Mouse (Mus musculus) embryonic facial prominence, embryonic 13.5 days (tissue): Measurements from ENCODE around the gene Pdxk. TPM values are rescaled to one million over a fixed set of nuclear protein-coding genes. Genes with fewer than 3 reads are reported as not detected.
A peak's percentile ranks its signal among the peaks of the same experiment; 100 is the strongest.

Experiments
- ATAC-seq: fragments of 200-750 bp; cut with Nextera tagmentation; 2 replicates; pipeline ENCODE4 v1.8.0; 2017; ENCODE audit warnings: low read depth; ENCODE audit not compliant: insufficient number of reproducible peaks, insufficient read depth, low FRiP score, low TSS enrichment
- H3K27ac ChIP-seq: fragments of 300-500 bp; sonication (generic); 2 replicates; pipeline ENCODE4 v1.5.1; 2015; ENCODE audit warnings: moderate library complexity, mild to moderate bottlenecking, inconsistent platforms
- H3K27me3 ChIP-seq: fragments of 300-500 bp; sonication (generic); 2 replicates; pipeline ENCODE4 v1.6.1; 2015; ENCODE audit warnings: mild to moderate bottlenecking, inconsistent platforms
- H3K36me3 ChIP-seq: fragments of 300-500 bp; sonication (generic); 2 replicates; pipeline ENCODE4 v1.6.1; 2015; ENCODE audit warnings: mild to moderate bottlenecking, inconsistent platforms
- H3K4me1 ChIP-seq: fragments of 300-500 bp; sonication (generic); 2 replicates; pipeline ENCODE4 v1.6.1; 2015; ENCODE audit warnings: inconsistent platforms
- H3K4me2 ChIP-seq: fragments of 300-500 bp; sonication (generic); 2 replicates; pipeline ENCODE4 v1.6.1; 2015; ENCODE audit warnings: moderate library complexity, mild to moderate bottlenecking, inconsistent platforms
- H3K4me3 ChIP-seq: fragments of 300-500 bp; sonication (generic); 2 replicates; pipeline ENCODE4 v1.5.1; 2015; ENCODE audit warnings: mild to moderate bottlenecking, inconsistent platforms
- H3K9ac ChIP-seq: fragments of 300-500 bp; sonication (generic); 2 replicates; pipeline ENCODE4 v1.6.1; 2015; ENCODE audit warnings: mild to moderate bottlenecking, inconsistent platforms
- H3K9me3 ChIP-seq: fragments of 300-500 bp; sonication (generic); 2 replicates; pipeline ENCODE4 v1.6.1; 2016; ENCODE audit warnings: inconsistent platforms
- WGBS: fragments of 180-500 bp; shearing (Covaris S2); methylation state at CpG from one replicate; pipeline ENCODE4 v1.1.7; 2015; ENCODE audit warnings: mixed read lengths; 5-methylcytosine and 5-hydroxymethylcytosine counted together
- microRNA-seq: library from miRNA; unstranded; fragments of <30 nt; microRNA quantifications from one replicate; pipeline ENCODE4, GENCODE M21; 2016
- polyA plus RNA-seq: library from polyadenylated mRNA; unstranded; fragments of >200 nt; fragmentation: Nextera tagmentation; extraction: Ambion mirVana; gene quantifications from 2 replicates; pipeline ENCODE4 v1.2.1, GENCODE M21; 2015

Gene Pdxk
- polyA plus RNA-seq, 1 experiment from 2014 or later: 12.6 TPM

- Histone ChIP-seq H3K4me3 (0 out of 2 replicates have a peak overlapping the region, but pooled peaks have one; percentile 2), H3K27me3 (peaks cover 49% of the 10 kb centered on the region), H3K36me3 (no peaks in the 10 kb centered on the region), H3K4me1 (peaks cover 6% of the 10 kb centered on the region), H3K27ac (no peak overlapping the region), H3K9ac (no peak overlapping the region), H3K9me3 (no peaks in the 10 kb centered on the region), H3K4me2 (0 out of 2 replicates have a peak overlapping the region, but pooled peaks have one; percentile 22)
- 4% methylated on average over 18 of the region's 18 CpGs for WGBS
- ATAC-seq: no peak
Observed at GRCm38 (mm10) chr10:78392072-78392471, 72.7 kb downstream of the Pdxk start.

- no peaks in the 10 kb centered on the region for H3K9me3 ChIP-seq
- WGBS: 18% methylated on average over 4 of the region's 4 CpGs
- no peaks in the 10 kb centered on the region for H3K36me3 ChIP-seq
- H3K27me3 ChIP-seq: peaks cover 49% of the 10 kb centered on the region
- no peak for ATAC-seq
- H3K4me3 ChIP-seq: no peak overlapping the region
- H3K4me2 ChIP-seq: no peak overlapping the region
- no peak overlapping the region for H3K9ac ChIP-seq
- H3K27ac ChIP-seq: no peak overlapping the region
- peaks cover under 1% of the 10 kb centered on the region for H3K4me1 ChIP-seq
Observed at GRCm38 (mm10) chr10:78390982-78391470, 73.7 kb downstream of the Pdxk start.

GRCm38 (mm10) chr10:78388216-78388980 is 76.4 kb downstream of the Pdxk start:
- 64% methylated on average over 20 of the region's 20 CpGs for WGBS
- Histone ChIP-seq H3K27ac (no peak overlapping the region), H3K4me3 (no peak overlapping the region), H3K4me1 (no peaks in the 10 kb centered on the region), H3K27me3 (peaks cover 49% of the 10 kb centered on the region), H3K9ac (no peak overlapping the region), H3K9me3 (no peaks in the 10 kb centered on the region), H3K36me3 (no peaks in the 10 kb centered on the region), H3K4me2 (no peak overlapping the region)
- ATAC-seq: no peak

Small RNA genes lying within 50 kb of the gene (microRNA-seq; reads per million reads assigned to microRNA genes)
- gene Mir6410 (not detected), gene Mir6907 (not detected), gene Mir6908 (not detected)

Other genes with a start within 250 kb of the Pdxk start
- gene Trappc10, start 220.3 kb downstream of the Pdxk start, polyA plus RNA-seq: 12.0 and 14.5 TPM in 2 replicates
- 51.9 and 57.5 TPM in 2 replicates for gene Agpat3, start 112.5 kb downstream of the Pdxk start, polyA plus RNA-seq
- 322 and 364 TPM in 2 replicates for gene Rrp1, start 51.9 kb downstream of the Pdxk start, polyA plus RNA-seq
- gene Cstb, start 39.3 kb downstream of the Pdxk start, polyA plus RNA-seq: 222 and 253 TPM in 2 replicates
- gene Olfr1358, start 52.5 kb upstream of the Pdxk start, polyA plus RNA-seq: not detected in 2 replicates
- gene Ilvbl, start 109.4 kb upstream of the Pdxk start, polyA plus RNA-seq: 60.4 and 62.9 TPM in 2 replicates
- gene Syde1, start 127.0 kb upstream of the Pdxk start, polyA plus RNA-seq: 22.4 and 22.6 TPM in 2 replicates
- not detected in 2 replicates for gene Olfr1357, start 153.1 kb upstream of the Pdxk start, polyA plus RNA-seq